Mouse (Mus musculus): ENCODE measurements around the gene Tmem52. TPM values are rescaled to one million over a fixed set of nuclear protein-coding genes. Genes with fewer than 3 reads are reported as not detected.
"Not testable (repeated sequence)": the region's sequence is repeated elsewhere in the genome, so short reads cannot be mapped to it uniquely, and the experiment has no call there.

Tmem52 gene
- polyA plus RNA-seq (2015; fragmentation: Nextera tagmentation; extraction: Ambion mirVana): 0.44 TPM in 1 of 2 replicates, not detected in the other

DNA sequence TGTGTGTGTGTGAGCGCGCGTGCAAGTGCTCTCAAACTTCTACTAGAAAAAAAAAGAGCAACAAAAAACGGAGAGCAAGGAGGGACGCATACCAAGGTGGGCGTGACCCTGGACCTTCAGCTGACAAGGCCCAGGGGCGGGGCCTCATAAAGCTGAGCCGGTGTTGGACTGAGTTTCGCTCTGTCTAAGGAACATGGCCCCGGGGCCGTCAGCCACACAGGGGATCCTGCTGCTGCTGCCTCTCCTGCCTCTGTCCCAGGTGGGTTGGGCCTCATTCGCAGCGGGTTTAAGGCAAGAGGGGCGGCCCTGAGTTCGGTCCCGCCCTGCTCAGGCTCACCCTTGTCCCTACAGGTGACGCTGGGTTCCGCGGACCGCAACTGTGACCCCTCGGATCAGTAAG is at the start of gene Tmem52:
Tmem52 (plus strand) TSS at position 163 of the 400 bp plus-strand sequence.
- Histone ChIP-seq H3K27ac (no peak within 1 kb of the TSS), H3K4me2 (0 out of 2 replicates have a peak within 1 kb of the TSS, but pooled peaks have one; percentile 3), H3K27me3 (replicated peaks) (no peaks in the 10 kb centered on the region), H3K4me1 (no peaks in the 10 kb centered on the region; the same call in 1 of the 2 replicates), H3K9me3 (no peaks in the 10 kb centered on the region), H3K9ac (no peak within 1 kb of the TSS), H3K4me3 (no peak within 1 kb of the TSS), H3K36me3 (replicated peaks) (no peaks in the 10 kb centered on the region)
- ATAC-seq (replicated peaks): no peak
- 10% methylated on average over 21 of the region's 21 CpGs for WGBS

GRCm38 (mm10) chr4:155420137-155420536 is 48.8 kb upstream of the Tmem52 start:
- 95% methylated on average over 3 of the region's 3 CpGs for WGBS
- Histone ChIP-seq H3K4me1 (no peaks in the 10 kb centered on the region), H3K9me3 (no peaks in the 10 kb centered on the region), H3K9ac (no peak overlapping the region), H3K27me3 (replicated peaks) (no peaks in the 10 kb centered on the region), H3K4me2 (no peak overlapping the region), H3K27ac (no peak overlapping the region), H3K4me3 (no peak overlapping the region), H3K36me3 (replicated peaks) (no peaks in the 10 kb centered on the region)
- ATAC-seq (replicated peaks): no peak

GRCm38 (mm10) chr4:155421412-155422370 is 47.2 kb upstream of the Tmem52 start:
- H3K27ac ChIP-seq; H3K9ac ChIP-seq; H3K4me2 ChIP-seq; H3K36me3 ChIP-seq (replicated peaks); H3K4me3 ChIP-seq; H3K9me3 ChIP-seq; H3K27me3 ChIP-seq (replicated peaks); ATAC-seq (replicated peaks); H3K4me1 ChIP-seq: not testable (repeated sequence)
- 91% methylated on average over 23 of the region's 30 CpGs for WGBS

DNA sequence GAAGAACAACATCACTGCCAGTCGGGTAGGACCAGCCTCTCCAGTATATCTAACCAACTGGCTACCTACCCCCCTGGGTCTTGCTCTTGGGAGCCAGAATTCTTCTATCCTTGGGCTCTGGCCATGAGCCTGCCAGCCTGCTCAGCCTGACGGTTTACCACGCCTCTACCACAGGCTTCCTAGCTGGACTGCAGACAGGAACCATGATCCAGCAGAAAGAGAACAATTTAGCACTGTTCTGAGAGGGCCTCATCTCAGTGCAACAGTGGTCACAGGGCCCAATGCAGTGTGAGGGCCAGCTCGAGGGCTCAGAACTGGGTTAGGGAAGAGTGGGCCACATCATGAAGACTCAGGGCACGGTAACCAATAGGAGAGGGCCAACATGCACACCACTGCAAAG is 44.9 kb upstream of the Tmem52 start:
- no peak overlapping the region for H3K27ac ChIP-seq
- no peaks in the 10 kb centered on the region for H3K36me3 ChIP-seq (replicated peaks)
- H3K4me3 ChIP-seq: no peak overlapping the region
- 85% methylated on average over 5 of the region's 5 CpGs for WGBS
- H3K4me2 ChIP-seq: no peak overlapping the region
- H3K27me3 ChIP-seq (replicated peaks): no peaks in the 10 kb centered on the region
- H3K4me1 ChIP-seq: no peaks in the 10 kb centered on the region
- ATAC-seq (replicated peaks): no peak
- H3K9me3 ChIP-seq: no peaks in the 10 kb centered on the region
- no peak overlapping the region for H3K9ac ChIP-seq

- Histone ChIP-seq H3K9me3 (no peaks in the 10 kb centered on the region), H3K4me3 (no peak overlapping the region), H3K27me3 (replicated peaks) (no peaks in the 10 kb centered on the region), H3K27ac (no peak overlapping the region), H3K4me2 (no peak overlapping the region), H3K9ac (no peak overlapping the region), H3K36me3 (replicated peaks) (no peaks in the 10 kb centered on the region), H3K4me1 (no peaks in the 10 kb centered on the region)
- WGBS: 83% methylated on average over 6 of the region's 6 CpGs
- ATAC-seq (replicated peaks): no peak
Measured at GRCm38 (mm10) chr4:155426272-155426671, 42.6 kb upstream of the Tmem52 start.

DNA sequence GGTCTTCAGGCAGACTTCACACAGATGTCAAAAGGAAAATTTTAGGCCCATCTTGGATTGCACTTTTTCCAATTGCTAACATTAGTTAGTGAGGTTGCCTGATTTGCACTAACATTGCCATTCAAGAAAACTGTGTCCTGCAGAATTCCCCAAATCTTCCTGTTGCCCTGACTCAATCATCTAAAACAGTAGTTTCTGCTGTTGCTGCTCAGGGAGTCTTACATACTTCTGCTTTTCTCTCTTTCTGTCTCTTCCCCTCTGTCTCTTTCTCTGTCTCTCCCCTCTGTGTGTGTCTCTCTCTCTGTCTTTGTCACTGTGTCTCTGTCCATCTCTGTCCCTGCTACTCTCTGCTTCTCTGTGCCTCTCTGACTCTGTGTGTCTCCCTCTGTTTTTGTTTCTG is 40.5 kb upstream of the Tmem52 start:
- ATAC-seq (replicated peaks): no peak

GRCm38 (mm10) chr4:155429202-155429601 is 39.7 kb upstream of the Tmem52 start:
- no peak for ATAC-seq (replicated peaks)
- H3K4me2 ChIP-seq: no peak overlapping the region

More for the DNA sequence above, 40.5 kb upstream of the Tmem52 start:
- Histone ChIP-seq H3K9ac (no peak overlapping the region), H3K9me3 (no peaks in the 10 kb centered on the region), H3K27ac (no peak overlapping the region), H3K4me3 (no peak overlapping the region), H3K36me3 (replicated peaks) (no peaks in the 10 kb centered on the region), H3K4me2 (no peak overlapping the region), H3K27me3 (replicated peaks) (no peaks in the 10 kb centered on the region), H3K4me1 (no peaks in the 10 kb centered on the region)

GRCm38 (mm10) chr4:155432358-155432757 is 36.6 kb upstream of the Tmem52 start:
- WGBS: 91% methylated on average over 6 of the region's 6 CpGs
- H3K4me3 ChIP-seq: no peak overlapping the region
- H3K27me3 ChIP-seq (replicated peaks): no peaks in the 10 kb centered on the region
- no peak overlapping the region for H3K27ac ChIP-seq
- no peak for ATAC-seq (replicated peaks)
- H3K9ac ChIP-seq: no peak overlapping the region
- no peaks in the 10 kb centered on the region for H3K4me1 ChIP-seq
- H3K9me3 ChIP-seq: no peaks in the 10 kb centered on the region
- H3K36me3 ChIP-seq (replicated peaks): no peaks in the 10 kb centered on the region
- no peak overlapping the region for H3K4me2 ChIP-seq

More at GRCm38 (mm10) chr4:155429202-155429601, 39.7 kb upstream of the Tmem52 start:
- no peak overlapping the region for H3K4me3 ChIP-seq
- H3K9ac ChIP-seq: no peak overlapping the region
- H3K4me1 ChIP-seq: no peaks in the 10 kb centered on the region
- H3K9me3 ChIP-seq: no peaks in the 10 kb centered on the region
- no peaks in the 10 kb centered on the region for H3K27me3 ChIP-seq (replicated peaks)
- no peak overlapping the region for H3K27ac ChIP-seq
- 84% methylated on average over 3 of the region's 3 CpGs for WGBS
- H3K36me3 ChIP-seq (replicated peaks): no peaks in the 10 kb centered on the region

DNA sequence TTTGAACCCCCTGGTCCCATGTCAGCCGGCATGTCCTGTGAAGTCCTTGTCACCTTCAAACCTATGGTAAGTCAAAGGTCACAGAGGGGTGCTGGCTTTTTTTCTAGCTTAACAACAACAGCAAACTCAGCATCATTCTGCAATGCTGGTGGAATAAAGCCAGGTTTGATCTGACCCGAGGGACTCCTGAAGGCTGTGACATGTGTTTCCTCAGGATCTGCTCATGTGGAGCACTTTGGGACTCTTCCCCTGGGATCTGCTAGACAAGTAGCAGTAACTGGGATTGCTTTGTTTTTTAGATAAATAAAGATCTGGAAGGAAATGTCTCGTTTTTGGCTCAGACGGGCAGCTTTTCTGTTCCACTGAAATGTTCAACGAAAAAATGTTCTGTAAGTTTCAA is 34.9 kb upstream of the Tmem52 start:
- Histone ChIP-seq H3K27me3 (replicated peaks) (no peaks in the 10 kb centered on the region), H3K27ac (no peak overlapping the region), H3K4me2 (no peak overlapping the region), H3K9ac (no peak overlapping the region), H3K36me3 (replicated peaks) (no peaks in the 10 kb centered on the region), H3K4me1 (no peaks in the 10 kb centered on the region), H3K9me3 (no peaks in the 10 kb centered on the region), H3K4me3 (no peak overlapping the region)
- ATAC-seq (replicated peaks): no peak
- 81% methylated on average over 5 of the region's 5 CpGs for WGBS

DNA sequence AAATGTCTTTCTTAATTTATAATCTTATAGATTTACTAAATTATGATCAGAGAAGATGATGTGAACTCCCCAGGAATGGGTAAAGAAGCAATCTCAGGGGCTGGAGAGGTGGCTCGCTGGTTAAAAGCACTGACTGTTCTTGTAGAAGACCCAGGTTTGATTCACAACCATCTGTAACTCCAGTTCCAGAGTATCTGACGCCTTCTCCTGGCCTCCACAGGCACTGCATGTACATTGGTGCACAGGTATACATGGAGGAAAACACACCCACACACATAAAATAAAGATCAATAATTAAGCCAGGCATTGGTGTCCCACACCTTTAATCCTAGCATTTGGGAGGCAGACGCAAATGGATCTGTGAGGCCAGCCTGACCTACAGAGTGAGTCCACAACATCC is 26.1 kb upstream of the Tmem52 start:
- Histone ChIP-seq H3K9ac (no peak overlapping the region), H3K4me2 (no peak overlapping the region), H3K36me3 (replicated peaks) (no peaks in the 10 kb centered on the region), H3K27me3 (replicated peaks) (no peaks in the 10 kb centered on the region), H3K4me1 (no peaks in the 10 kb centered on the region), H3K9me3 (no peaks in the 10 kb centered on the region), H3K4me3 (no peak overlapping the region), H3K27ac (no peak overlapping the region)
- ATAC-seq (replicated peaks): no peak
- WGBS: 74% methylated on average over 3 of the region's 3 CpGs

DNA sequence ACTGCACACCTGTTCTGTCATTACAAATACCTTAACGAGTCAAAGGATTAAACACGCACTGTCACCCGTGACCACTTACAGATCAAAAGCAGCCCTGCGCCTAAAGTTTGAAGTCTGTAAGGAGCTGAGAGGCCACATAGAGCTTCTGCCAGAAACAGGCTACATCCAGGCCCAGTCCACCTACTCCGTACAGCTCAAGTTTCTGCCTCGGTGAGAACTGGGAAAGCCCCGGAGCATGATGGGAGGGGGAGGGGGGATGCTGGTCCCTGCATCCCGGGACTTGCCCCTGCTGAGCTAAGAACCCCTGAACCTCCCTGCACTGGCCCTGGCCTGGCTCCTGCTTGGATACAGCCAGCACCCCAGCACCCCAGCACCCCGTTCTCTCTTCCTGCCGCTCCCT is 17.3 kb upstream of the Tmem52 start:
- Histone ChIP-seq H3K36me3 (replicated peaks) (no peaks in the 10 kb centered on the region), H3K4me1 (no peaks in the 10 kb centered on the region), H3K27ac (no peak overlapping the region), H3K4me3 (no peak overlapping the region), H3K4me2 (no peak overlapping the region), H3K9ac (no peak overlapping the region), H3K27me3 (replicated peaks) (no peaks in the 10 kb centered on the region), H3K9me3 (no peaks in the 10 kb centered on the region)
- 30% methylated on average over 10 of the region's 10 CpGs for WGBS
- ATAC-seq (replicated peaks): no peak

- H3K9ac ChIP-seq: no peak overlapping the region
- H3K4me1 ChIP-seq: no peaks in the 10 kb centered on the region
- no peak overlapping the region for H3K4me3 ChIP-seq
- no peak overlapping the region for H3K4me2 ChIP-seq
- H3K27me3 ChIP-seq (replicated peaks): no peaks in the 10 kb centered on the region
- H3K9me3 ChIP-seq: no peaks in the 10 kb centered on the region
- 86% methylated on average over 5 of the region's 5 CpGs for WGBS
- no peak overlapping the region for H3K27ac ChIP-seq
- ATAC-seq (replicated peaks): no peak
- H3K36me3 ChIP-seq (replicated peaks): no peaks in the 10 kb centered on the region
Measured at GRCm38 (mm10) chr4:155458575-155458974, 10.3 kb upstream of the Tmem52 start.

- H3K9me3 ChIP-seq: no peaks in the 10 kb centered on the region
- H3K4me3 ChIP-seq: no peak overlapping the region
- ATAC-seq (replicated peaks): no peak
- H3K4me2 ChIP-seq: no peak overlapping the region
- H3K9ac ChIP-seq: no peak overlapping the region
- H3K27me3 ChIP-seq (replicated peaks): no peaks in the 10 kb centered on the region
- no peak overlapping the region for H3K27ac ChIP-seq
- no peaks in the 10 kb centered on the region for H3K36me3 ChIP-seq (replicated peaks)
- 82% methylated on average over 13 of the region's 13 CpGs for WGBS
- no peaks in the 10 kb centered on the region for H3K4me1 ChIP-seq
Measured at GRCm38 (mm10) chr4:155463050-155463449, 5.9 kb upstream of the Tmem52 start.
